Mouse (Mus musculus) adrenal gland, adult (tissue): Measurements from ENCODE around the gene Gm17349.
A peak's percentile ranks its signal among the peaks of the same experiment; 100 is the strongest.
"Not testable (repeated sequence)": the region's sequence is repeated elsewhere in the genome, so short reads cannot be mapped to it uniquely, and the experiment has no call there.

Experiments
- DNase-seq, 2 experiments: peaks; one replicate each; pipeline ENCODE4 v3.0.0; 2022 to 2023; ENCODE audit warnings: low spot score in 1 of 2; ENCODE audit not compliant: inconsistent age in 2 of 2

Gene Gm17349

DNA sequence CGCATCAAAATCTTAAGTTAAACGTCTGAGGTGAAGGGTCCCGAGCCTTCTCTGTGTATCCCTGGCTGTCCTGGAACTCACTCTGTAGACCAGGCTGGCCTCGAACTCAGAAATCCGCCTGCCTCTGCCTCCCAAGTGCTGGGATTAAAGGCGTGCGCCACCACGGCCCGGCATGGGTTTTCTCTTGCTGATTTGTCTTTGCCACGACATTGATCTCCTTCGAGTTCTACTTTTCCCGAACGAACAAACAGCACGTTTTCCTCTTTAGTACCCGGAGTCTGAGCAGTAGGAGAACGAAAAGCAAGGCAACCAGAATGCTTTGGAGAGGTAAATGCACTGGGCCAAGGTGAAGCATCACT lies 3.7 kb downstream of the Gm17349 start:
- not testable (repeated sequence) for DNase-seq

DNA sequence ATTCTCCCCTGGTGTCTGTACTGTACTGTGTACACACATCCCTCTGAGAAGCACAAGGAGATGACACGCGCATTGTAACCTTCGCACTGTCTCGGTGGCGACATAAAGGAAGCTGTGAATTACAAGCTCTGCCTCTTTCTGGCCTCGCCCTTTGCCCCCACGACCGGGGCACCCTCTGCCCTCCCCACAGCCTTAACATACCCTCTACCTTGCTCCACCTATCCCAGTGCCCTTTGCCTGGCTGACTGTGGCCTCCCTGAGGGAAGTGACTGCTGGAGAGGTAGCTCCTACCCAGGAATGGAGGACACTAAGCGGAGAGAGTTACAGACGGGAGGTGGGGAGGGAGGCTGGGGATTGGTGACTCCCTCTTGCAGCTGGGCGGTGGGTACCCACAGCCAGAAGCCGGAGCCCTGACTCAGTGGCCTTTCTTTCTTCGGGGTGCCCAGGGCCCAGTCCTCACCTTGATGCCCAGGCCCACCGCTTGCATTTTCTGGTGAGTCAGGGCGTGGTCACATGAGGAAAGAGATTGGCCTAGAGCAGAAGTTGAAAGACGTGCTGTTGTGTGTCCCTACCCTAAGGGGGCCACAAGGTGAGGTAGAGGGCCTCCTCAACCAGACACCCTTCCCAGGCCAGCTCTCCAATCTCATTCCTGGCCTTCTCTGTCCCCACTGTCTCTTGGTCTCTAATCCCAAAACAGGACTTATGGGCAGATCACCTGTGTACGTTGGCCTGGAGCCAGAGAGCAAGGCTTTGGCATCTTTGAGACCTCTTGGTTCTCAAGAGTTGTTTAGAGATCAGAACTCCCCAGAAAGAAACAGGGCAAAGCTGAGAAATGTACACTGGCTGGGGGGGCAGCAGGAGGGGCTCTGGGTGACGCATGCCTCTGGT lies 4.8 kb downstream of the Gm17349 start:
- DNase-seq: peak; percentile 45 to 74

DNA sequence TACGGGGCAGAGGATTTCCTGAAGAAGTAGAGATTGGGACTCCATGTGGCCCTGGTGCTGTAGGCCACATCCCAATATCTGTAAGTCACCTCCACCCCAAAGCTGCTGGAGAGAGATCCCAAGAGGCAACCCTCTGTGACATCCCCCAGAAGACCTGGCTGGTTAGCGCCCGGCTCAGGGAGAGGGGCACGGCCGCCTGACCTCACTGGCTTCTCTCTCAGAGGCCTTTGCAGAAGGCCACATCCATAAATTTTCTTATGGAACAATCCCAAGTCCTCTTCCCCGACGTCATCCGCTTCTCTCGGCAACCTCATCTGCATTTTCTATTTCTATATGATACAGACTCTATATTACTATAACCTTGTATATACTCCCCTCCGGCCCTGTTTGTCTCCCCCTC lies 5.6 kb downstream of the Gm17349 start:
- DNase-seq: peak in 1 of 2 experiments; percentile 71

DNA sequence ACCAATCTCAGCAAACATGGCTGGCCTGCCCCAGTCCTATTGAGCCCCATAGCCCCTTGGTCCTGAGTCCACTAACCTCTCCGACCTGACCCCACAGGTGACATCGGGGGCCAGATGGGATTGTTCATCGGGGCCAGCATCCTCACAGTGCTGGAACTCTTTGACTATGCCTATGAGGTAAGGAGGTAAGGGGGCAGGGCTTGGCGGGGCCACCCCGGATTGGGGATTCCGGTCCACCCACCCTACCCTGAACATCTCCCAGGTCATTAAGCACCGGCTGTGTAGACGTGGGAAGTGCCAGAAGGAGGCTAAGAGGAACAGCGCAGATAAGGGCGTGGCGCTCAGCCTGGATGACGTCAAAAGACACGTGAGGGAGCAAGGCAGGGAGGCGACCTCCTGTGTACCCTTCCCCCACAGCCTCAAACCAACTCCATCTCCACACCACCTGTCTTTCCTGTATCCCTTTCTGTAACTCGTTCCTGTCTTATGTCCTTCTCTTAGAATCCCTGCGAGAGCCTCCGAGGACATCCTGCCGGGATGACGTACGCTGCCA lies 6.7 kb downstream of the Gm17349 start:
- peak; percentile 52 to 71 for DNase-seq

GRCm38 (mm10) chr15:99697309-99697708 lies 8.0 kb downstream of the Gm17349 start:
- DNase-seq: no peak

- no peak for DNase-seq
These were observed 13.3 kb downstream of the Gm17349 start for GRCm38 (mm10) chr15:99691976-99692375.

- DNase-seq: no peak
These were observed 14.4 kb downstream of the Gm17349 start for GRCm38 (mm10) chr15:99690924-99691323.

DNA sequence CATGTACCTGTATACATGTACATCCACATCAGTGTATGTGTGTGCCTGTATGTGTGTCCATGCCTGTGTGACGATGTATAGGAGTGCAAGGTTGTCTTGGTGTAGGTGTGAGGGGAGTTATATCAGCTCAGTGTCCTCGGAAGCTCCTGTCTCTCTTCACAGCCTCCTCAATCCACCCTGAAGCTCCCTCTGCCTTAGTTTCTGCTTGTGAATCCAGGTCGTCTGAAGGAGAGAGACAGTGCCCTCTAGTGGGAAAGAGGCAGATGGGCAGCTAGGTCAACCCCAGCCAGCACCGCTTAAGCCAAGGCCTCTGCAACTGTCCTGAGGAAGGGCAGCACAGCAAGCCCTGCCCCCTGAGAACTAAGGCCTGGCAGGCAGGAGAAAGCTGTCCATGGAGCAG lies 16.6 kb downstream of the Gm17349 start:
- DNase-seq: peak; percentile 59 to 88

- no peak for DNase-seq
These were observed 21.1 kb downstream of the Gm17349 start for GRCm38 (mm10) chr15:99684156-99684555.

DNA sequence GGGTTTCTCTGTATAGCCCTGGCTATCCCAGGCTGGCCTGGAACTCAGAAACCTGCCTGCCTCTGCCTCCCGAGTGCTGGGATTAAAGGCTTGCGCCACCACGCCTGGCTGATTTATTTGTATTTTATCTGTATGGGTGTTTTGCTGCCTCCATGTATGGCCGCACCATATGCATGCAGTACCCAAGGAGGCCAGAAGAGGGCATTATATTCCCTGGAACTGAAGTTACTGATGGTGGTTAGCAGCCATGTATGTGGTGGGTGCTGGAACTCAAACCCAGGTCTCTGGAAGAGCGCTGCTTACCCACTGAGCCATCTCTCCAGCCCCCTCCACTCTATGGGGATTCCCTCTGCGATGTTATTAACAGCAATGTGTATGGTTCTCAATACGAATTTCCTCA lies 22.4 kb downstream of the Gm17349 start:
- DNase-seq: peak in 1 of 2 experiments; percentile 54

DNA sequence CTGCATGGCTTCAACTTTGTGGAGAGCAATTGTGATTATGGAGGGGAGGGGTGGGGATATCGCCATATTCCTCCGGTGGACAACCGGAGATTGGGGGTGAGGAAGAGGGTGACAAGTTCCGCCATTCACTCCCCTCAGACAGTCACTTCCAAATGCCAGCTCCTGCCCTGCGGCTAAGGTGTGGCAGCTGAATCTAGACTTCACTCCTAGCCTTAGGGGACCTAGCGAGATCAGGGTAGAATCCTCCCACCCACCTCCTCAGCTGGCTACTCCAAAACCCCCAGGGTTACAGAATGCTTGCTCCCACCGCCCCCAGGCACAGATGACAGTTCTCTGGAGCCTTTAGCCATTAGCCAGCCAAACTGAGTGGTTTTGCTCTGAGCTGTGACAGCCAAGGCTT lies 26.3 kb downstream of the Gm17349 start:
- DNase-seq: no peak

DNA sequence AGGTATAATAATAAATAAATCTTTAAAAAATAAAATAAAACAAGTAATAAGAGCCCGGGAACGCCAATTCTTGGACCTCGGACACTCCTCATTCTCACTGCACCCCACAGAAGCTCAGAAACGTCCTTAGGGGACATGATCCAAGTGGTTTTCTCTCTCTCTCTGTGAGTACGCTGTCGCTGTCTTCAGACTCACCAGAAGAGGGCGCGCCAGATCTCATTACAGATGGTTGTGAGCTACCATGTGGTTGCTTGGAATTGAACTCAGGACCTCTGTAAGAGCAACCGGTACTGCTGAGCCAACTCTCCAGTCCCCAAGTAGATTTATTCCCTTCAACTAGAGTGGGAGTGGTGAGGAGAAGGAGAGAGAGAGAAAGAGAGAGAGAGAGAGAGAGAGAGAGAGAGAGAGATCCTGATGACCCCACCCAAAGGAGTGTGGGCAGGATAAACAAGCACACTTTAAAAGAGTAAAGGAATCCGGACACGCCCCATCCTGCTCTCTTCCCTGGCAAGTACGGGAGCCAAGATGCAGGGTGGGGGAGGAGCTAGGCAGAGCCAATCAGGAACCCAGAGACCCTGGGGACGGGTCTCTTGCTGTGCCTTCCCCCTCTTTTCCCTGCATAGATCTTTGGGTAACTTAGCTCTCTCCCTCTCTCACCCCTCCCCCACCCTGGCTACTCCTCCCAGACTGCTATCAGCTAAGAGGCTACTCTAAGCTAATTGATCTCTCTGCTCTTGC lies 27.1 kb downstream of the Gm17349 start:
- DNase-seq: peak in 1 of 2 experiments; percentile 73

- no peak for DNase-seq
These were observed 28.2 kb downstream of the Gm17349 start for GRCm38 (mm10) chr15:99677089-99677488.

DNA sequence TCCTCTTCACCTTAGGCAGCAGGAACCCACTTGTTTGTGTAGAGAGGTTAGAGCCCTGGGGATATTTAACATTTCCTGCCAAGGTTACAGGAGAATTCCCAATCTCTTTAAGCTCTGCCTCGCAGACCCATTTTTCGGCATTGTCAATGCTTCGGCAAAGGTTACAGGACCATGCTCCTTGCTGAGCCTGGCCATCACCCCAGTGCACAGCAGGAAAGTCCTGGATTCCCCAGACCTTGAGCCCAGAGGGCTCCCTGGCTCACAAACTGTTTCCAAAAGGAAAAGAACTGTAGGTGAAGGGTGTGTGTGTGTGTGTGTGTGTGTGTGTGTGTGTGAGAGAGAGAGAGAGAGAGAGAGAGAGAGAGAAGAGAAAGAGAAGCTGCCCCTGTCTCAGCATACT lies 30.4 kb downstream of the Gm17349 start:
- no peak for DNase-seq

GRCm38 (mm10) chr15:99671783-99672182 lies 33.5 kb downstream of the Gm17349 start:
- DNase-seq: no peak

GRCm38 (mm10) chr15:99670964-99671670 lies 34.2 kb downstream of the Gm17349 start:
- DNase-seq: no peak

- DNase-seq: peak; percentile 76 to 87
These were observed 35.0 kb downstream of the Gm17349 start, which contains the start of gene Asic1 for GRCm38 (mm10) chr15:99670154-99670821. TSS of gene Asic1 (plus strand) at chr15:99670368.

- no peak for DNase-seq
These were observed 35.9 kb downstream of the Gm17349 start for GRCm38 (mm10) chr15:99669392-99669791.

DNA sequence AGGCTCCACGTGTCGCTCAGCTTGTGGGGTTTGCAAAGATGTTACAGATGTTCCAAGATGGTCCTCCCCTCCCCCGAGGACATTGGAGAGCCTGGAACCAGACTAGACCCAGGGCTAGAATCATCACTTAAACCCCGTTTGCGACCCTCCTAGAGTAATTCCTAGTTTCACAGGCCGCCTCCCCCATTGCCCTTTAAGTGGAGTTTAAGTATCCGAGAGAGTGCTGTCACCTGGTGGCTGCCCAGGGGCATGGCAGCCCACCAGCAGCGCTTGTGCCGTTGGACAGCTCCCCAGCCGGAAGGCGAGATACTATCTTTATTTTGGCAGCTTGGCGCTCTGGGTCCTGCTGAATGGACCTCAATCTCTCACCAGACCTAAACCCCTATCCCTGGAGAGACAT lies 36.4 kb downstream of the Gm17349 start:
- DNase-seq: peak; percentile 77 to 90

GRCm38 (mm10) chr15:99667544-99667943 lies 37.7 kb downstream of the Gm17349 start:
- DNase-seq: no peak
